Mouse (Mus musculus): ENCODE data around the gene Mfap4. TPM values are rescaled to one million over a fixed set of nuclear protein-coding genes. Genes with fewer than 3 reads are reported as not detected.

The Mfap4 gene
- polyA plus RNA-seq (2015; fragmentation: Nextera tagmentation; extraction: Ambion mirVana) = 174 and 184 TPM in 2 replicates

DNA sequence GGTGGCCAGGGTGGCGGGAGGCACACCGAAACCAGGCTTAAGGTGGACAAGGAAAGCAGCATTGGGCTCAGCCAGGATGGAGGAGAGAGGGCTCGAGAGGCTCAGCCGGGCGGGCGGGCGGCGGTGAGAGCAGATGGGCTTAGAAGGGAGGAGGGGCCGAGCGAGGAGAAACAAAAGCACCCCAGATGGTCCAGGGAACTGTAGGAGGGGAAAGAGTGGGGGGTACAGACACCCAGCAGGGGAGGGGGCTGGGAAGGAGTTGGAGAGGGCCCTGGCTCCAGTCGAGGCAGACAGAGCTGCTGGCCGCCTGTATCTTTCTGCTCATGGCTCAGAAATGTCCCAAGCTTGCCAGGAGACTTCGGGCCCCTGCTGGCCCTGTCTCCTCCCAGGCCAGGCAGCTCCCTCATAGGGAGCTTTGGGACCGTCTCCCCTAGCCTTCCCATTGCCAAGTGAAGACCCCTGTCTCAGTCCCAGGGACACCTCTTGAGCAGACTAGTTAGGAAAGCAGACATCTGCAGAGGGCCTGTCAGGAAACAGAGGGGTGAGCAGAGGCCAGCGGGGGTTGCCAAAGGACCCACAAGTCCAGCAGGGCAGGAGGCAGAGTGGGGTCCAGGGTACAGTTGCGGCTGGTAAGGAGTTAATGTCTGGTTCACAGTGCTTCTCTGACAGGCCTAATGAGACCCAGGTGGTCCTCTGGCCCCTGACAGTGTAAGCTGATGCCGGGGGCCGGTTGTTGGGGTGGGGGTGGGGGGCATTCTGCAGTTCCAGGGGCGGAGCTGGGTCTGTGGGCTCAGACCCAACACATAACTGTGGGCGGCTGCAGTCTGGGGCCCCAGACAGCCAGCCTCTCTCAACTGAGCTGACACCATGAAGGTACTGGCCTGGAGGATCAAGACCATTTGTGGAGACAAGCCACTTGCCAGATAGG lies at the start of gene Mfap4:
Mfap4 (plus strand) TSS at position 819 of the 928 bp plus-strand sequence.
- Histone ChIP-seq H3K9me3 (ENCODE audit: control insufficient read depth, low read length) (no peaks in the 10 kb centered on the region), H3K4me1 (replicated peaks; ENCODE audit: control insufficient read depth, insufficient read depth) (peaks cover 4% of the 10 kb centered on the region; the same call in 1 of the 2 replicates), H3K4me2 (replicated peaks; ENCODE audit: low read depth) (peak within 1 kb of the TSS; percentile 51), H3K27ac (replicated peaks) (peak within 1 kb of the TSS; percentile 92), H3K36me3 (ENCODE audit: control insufficient read depth, insufficient read depth, low read length) (peaks cover 5% of the 10 kb centered on the region; the same call in 1 of the 2 replicates), H3K9ac (ENCODE audit: low read length) (peak within 1 kb of the TSS; percentile 56), H3K27me3 (ENCODE audit: control insufficient read depth, insufficient read depth, low read length) (no peaks in the 10 kb centered on the region), H3K4me3 (ENCODE audit: low read depth, low read length) (peak within 1 kb of the TSS; percentile 36)
- WGBS = 22% methylated on average over 20 of the region's 20 CpGs
- peak; percentile 45 for DNase-seq (ENCODE audit: low spot score)
- peak; percentile 77 for ATAC-seq (ENCODE audit: low FRiP score, low TSS enrichment)
- no peak for TF ChIP-seq EP300 (optimal IDR thresholded peaks at IDR 0.05)
- TF ChIP-seq CTCF (IDR thresholded peaks at IDR 0.05; ENCODE audit: low read depth) = no peak

DNA sequence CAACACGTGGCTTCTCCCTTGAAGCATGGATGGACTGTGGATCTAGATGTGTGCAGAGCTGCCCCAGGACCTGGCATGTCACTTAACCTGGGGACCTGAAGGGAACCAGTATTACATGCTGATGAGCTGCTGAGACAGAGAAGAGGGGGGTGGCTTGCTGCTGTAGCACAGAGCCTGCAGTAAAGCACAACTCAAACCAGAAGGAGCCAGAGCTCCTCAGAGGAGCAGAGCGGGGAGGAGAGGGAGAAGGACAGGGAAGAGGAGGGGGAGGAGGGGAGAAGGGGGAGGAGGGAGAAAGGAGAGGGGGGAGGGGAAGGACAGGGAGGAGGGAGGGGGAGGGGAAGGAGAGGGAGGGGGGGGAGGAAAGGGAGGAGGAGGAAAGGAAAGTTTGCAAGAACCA lies 48.9 kb upstream of the Mfap4 start:
- DNase-seq (ENCODE audit: low spot score) (no peak), ATAC-seq (ENCODE audit: low FRiP score, low TSS enrichment) (no peak)
- Histone ChIP-seq H3K36me3 (ENCODE audit: control insufficient read depth, insufficient read depth, low read length) (no peaks in the 10 kb centered on the region), H3K4me3 (ENCODE audit: low read depth, low read length) (no peak overlapping the region), H3K9ac (ENCODE audit: low read length) (no peak overlapping the region), H3K27ac (replicated peaks) (no peak overlapping the region), H3K9me3 (ENCODE audit: control insufficient read depth, low read length) (no peaks in the 10 kb centered on the region), H3K4me1 (replicated peaks; ENCODE audit: control insufficient read depth, insufficient read depth) (no peaks in the 10 kb centered on the region), H3K4me2 (replicated peaks; ENCODE audit: low read depth) (no peak overlapping the region), H3K27me3 (ENCODE audit: control insufficient read depth, insufficient read depth, low read length) (no peaks in the 10 kb centered on the region)
- TF ChIP-seq EP300 (optimal IDR thresholded peaks at IDR 0.05) (no peak), CTCF (IDR thresholded peaks at IDR 0.05; ENCODE audit: low read depth) (no peak)
- 82% methylated on average over 1 of the region's 2 CpGs for WGBS

DNA sequence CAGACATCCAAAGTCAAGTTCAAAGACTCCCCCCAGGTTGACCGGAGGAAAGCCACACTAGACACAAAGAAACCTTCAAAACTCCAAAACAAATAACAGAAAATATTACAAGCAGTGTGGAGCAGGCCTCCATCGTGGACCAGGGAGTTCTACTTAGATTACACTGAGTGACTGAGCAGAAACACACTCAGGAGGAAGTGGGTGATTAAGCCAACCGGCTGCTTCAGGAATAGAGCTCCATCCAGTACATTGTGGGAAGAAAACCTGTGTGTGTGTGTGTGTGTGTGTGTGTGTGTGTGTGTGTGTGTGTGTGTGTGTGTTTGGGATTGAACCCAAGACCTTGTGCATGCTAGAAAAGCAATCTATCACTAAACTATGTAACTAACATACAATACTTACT lies 46.1 kb upstream of the Mfap4 start:
- ATAC-seq (ENCODE audit: low FRiP score, low TSS enrichment) = no peak
- WGBS = 42% methylated on average over 3 of the region's 3 CpGs

DNA sequence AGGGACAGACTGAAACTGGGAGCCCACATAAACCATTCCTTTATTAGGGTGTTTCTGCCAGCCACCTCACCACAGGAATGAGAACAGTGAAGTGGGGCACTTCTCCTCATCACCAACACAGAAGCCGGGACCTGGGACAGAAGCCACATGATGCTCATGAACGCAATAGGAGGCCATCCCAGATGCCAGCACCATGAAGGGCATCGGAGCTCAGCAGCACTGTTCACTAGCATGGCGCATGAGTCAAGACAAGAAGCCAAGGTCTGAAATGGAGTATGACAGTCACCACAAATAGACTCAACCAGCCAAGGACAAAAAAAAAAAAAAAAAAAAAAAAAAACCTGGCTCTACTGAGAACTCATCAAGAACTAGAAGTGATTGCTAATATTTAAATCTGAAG lies 44.8 kb upstream of the Mfap4 start:
- 97% methylated on average over 4 of the region's 4 CpGs for WGBS
- TF ChIP-seq EP300 (optimal IDR thresholded peaks at IDR 0.05) = no peak
- TF ChIP-seq CTCF (IDR thresholded peaks at IDR 0.05; ENCODE audit: low read depth) = no peak
- no peak overlapping the region for H3K4me2 ChIP-seq (replicated peaks; ENCODE audit: low read depth)
- no peaks in the 10 kb centered on the region for H3K27me3 ChIP-seq (ENCODE audit: control insufficient read depth, insufficient read depth, low read length)
- H3K9me3 ChIP-seq (ENCODE audit: control insufficient read depth, low read length) = no peaks in the 10 kb centered on the region
- no peak overlapping the region for H3K27ac ChIP-seq (replicated peaks)
- no peak overlapping the region for H3K4me3 ChIP-seq (ENCODE audit: low read depth, low read length)
- ATAC-seq (ENCODE audit: low FRiP score, low TSS enrichment) = no peak
- no peaks in the 10 kb centered on the region for H3K4me1 ChIP-seq (replicated peaks; ENCODE audit: control insufficient read depth, insufficient read depth)
- no peak overlapping the region for H3K9ac ChIP-seq (ENCODE audit: low read length)
- no peak for DNase-seq (ENCODE audit: low spot score)
- no peaks in the 10 kb centered on the region for H3K36me3 ChIP-seq (ENCODE audit: control insufficient read depth, insufficient read depth, low read length)

More for the DNA sequence above, 46.1 kb upstream of the Mfap4 start:
- Histone ChIP-seq H3K9ac (ENCODE audit: low read length) (no peak overlapping the region), H3K4me3 (ENCODE audit: low read depth, low read length) (no peak overlapping the region), H3K27me3 (ENCODE audit: control insufficient read depth, insufficient read depth, low read length) (no peaks in the 10 kb centered on the region), H3K9me3 (ENCODE audit: control insufficient read depth, low read length) (no peaks in the 10 kb centered on the region), H3K4me2 (replicated peaks; ENCODE audit: low read depth) (no peak overlapping the region), H3K36me3 (ENCODE audit: control insufficient read depth, insufficient read depth, low read length) (no peaks in the 10 kb centered on the region), H3K4me1 (replicated peaks; ENCODE audit: control insufficient read depth, insufficient read depth) (no peaks in the 10 kb centered on the region), H3K27ac (replicated peaks) (no peak overlapping the region)
- no peak for DNase-seq (ENCODE audit: low spot score)
- TF ChIP-seq CTCF (IDR thresholded peaks at IDR 0.05; ENCODE audit: low read depth) (no peak), EP300 (optimal IDR thresholded peaks at IDR 0.05) (no peak)

DNA sequence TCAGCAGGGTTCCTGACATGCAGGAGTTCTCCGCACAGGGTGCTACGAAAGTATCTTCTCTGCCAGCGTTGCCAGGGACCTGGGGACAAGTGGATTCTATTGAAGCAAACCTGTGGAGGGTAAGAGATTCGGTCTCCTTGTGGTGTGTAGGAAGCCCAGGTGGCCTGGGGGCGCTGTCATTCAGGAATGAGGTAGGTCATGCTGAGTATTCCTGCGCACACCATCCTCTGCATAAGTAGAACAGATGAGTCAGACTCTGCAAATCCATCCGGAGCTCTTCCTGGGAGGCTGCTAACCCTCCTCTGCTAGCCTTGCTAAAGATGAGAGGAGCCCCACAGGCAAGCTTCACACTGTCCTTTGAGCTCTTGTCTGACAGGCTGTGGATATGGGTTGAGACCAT lies 43.6 kb upstream of the Mfap4 start:
- no peaks in the 10 kb centered on the region for H3K36me3 ChIP-seq (ENCODE audit: control insufficient read depth, insufficient read depth, low read length)
- H3K4me2 ChIP-seq (replicated peaks; ENCODE audit: low read depth) = no peak overlapping the region
- TF ChIP-seq EP300 (optimal IDR thresholded peaks at IDR 0.05) = no peak
- no peak for TF ChIP-seq CTCF (IDR thresholded peaks at IDR 0.05; ENCODE audit: low read depth)
- no peaks in the 10 kb centered on the region for H3K9me3 ChIP-seq (ENCODE audit: control insufficient read depth, low read length)
- no peaks in the 10 kb centered on the region for H3K27me3 ChIP-seq (ENCODE audit: control insufficient read depth, insufficient read depth, low read length)
- ATAC-seq (ENCODE audit: low FRiP score, low TSS enrichment) (no peak), DNase-seq (ENCODE audit: low spot score) (no peak)
- no peaks in the 10 kb centered on the region for H3K4me1 ChIP-seq (replicated peaks; ENCODE audit: control insufficient read depth, insufficient read depth)
- WGBS = 78% methylated on average over 7 of the region's 7 CpGs
- H3K9ac ChIP-seq (ENCODE audit: low read length) = no peak overlapping the region
- H3K27ac ChIP-seq (replicated peaks) = no peak overlapping the region
- H3K4me3 ChIP-seq (ENCODE audit: low read depth, low read length) = no peak overlapping the region

DNA sequence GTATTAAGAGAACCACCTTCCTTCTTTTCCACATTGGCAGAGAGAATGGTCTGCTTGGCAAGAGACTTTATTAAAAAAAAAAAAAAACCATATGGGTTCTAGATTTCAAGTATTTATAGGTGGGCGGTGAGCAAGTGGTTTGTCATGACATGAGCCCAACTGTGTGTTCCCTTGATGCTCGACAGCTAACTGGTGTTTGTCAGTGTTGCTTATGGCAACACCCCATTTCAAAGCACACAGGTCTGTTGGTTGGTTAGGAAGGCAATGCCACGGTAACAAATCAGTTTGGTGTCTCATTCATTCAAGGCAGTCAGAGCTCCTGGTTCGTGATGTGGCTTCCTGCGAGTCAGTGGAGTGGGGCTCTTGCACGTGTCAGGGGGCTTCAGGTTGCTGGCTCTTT lies 41.4 kb upstream of the Mfap4 start:
- H3K27ac ChIP-seq (replicated peaks) = no peak overlapping the region
- H3K4me1 ChIP-seq (replicated peaks; ENCODE audit: control insufficient read depth, insufficient read depth) = no peaks in the 10 kb centered on the region
- H3K36me3 ChIP-seq (ENCODE audit: control insufficient read depth, insufficient read depth, low read length) = no peaks in the 10 kb centered on the region
- WGBS = 88% methylated on average over 6 of the region's 6 CpGs
- TF ChIP-seq CTCF (IDR thresholded peaks at IDR 0.05; ENCODE audit: low read depth) (no peak), EP300 (optimal IDR thresholded peaks at IDR 0.05) (no peak)
- no peak for ATAC-seq (ENCODE audit: low FRiP score, low TSS enrichment)
- H3K4me2 ChIP-seq (replicated peaks; ENCODE audit: low read depth) = no peak overlapping the region
- no peaks in the 10 kb centered on the region for H3K9me3 ChIP-seq (ENCODE audit: control insufficient read depth, low read length)
- no peak overlapping the region for H3K4me3 ChIP-seq (ENCODE audit: low read depth, low read length)
- no peaks in the 10 kb centered on the region for H3K27me3 ChIP-seq (ENCODE audit: control insufficient read depth, insufficient read depth, low read length)
- no peak overlapping the region for H3K9ac ChIP-seq (ENCODE audit: low read length)
- DNase-seq (ENCODE audit: low spot score) = no peak

Measured in stomach, postnatal 0 days (tissue).